Mouse (Mus musculus): ENCODE results near the gene Anln.

Gene Anln

DNA sequence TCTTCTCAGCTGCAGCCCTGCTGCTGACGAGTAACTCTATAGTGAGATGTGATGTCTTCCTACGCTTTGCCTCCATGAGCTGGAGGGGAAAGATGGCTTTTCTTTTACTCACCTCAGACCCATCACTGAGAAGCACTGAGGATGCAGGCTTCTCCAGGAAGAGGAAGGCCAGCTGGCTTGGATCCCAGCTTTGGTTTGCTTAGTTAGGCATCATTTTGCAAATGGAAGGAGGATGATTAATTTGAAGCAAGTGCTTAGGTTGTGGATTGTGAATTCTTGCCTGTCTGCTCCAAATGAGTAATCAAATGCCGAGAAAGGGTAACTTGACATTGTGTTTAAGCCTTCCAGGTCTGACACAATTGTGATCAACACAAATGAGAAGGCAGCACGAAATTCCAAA, 10.0 kb upstream of the Anln start:
- DNase-seq: no peak

GRCm38 (mm10) chr9:22394725-22395124, 5.7 kb upstream of the Anln start:
- no peak for DNase-seq

GRCm38 (mm10) chr9:22390390-22390789, 1.4 kb upstream of the Anln start:
- no peak for DNase-seq

DNA sequence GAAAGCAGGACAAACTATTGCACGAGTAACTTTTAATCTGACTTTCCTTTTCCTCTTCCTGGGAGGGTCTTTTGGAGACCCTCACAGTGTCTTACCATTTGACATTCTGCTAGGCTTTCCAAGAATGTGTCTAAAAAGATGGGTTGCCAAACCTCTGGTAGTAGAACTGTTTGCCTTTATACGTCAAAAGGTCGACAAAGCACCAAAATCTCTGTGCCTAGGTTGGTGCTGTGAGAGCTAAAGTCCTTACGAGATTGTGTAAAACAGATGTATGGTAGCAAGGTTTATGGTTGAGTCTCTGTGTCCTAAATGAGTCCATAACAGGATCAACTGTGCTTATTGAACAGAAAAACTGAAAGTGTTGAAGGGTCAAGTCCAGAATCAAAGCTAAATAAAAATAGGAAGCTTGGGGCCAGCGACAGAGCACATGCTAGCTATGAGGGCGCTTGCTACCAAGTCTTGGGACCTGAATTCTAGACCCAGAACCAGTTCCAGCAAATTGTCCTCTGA, 803 bp upstream of the Anln start:
- DNase-seq: no peak

GRCm38 (mm10) chr9:22388401-22388980, 497 bp downstream of the Anln start:
- peak; percentile 90 for DNase-seq

- no peak for DNase-seq
Observed at GRCm38 (mm10) chr9:22387901-22388300, 1.1 kb downstream of the Anln start.

GRCm38 (mm10) chr9:22385890-22386289, 3.1 kb downstream of the Anln start:
- no peak for DNase-seq

DNA sequence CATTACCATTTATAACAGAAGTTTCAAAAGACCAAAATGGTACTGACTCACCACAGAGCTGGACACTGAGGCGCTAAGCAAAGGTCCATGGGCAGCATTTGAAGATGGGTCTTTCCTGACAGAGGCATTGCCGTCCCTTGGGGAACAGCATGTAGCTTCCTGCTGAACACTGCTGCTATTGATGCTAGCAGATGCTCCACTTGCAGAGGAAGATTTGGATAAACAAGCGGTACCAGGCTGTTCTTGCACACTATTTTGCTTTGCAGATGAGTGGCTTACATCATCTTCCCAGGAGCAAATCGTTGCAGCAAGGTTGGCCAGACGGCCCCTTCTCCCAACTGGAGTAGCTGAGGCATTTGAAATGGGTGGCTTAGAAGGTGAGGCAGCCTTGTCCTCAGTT, 12.9 kb downstream of the Anln start:
- no peak for DNase-seq

DNA sequence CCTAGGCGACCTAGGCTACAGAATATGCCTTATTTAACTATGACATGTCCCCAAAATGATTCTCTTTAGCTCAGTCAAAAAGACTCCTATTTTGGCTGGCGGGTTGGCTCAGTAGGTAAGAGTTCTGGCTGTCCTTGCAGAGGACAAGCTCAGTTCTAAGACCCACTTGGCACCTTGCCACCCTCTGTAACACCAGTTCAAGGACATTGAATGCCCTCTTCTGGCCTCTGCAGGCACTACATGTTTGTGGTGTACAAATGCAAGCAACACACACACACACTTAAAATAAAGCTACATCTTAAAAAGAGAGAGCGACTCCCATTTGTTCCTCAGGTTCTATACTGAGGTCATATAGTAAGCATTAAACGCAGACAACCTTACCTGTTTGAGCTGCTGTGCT, 16.2 kb downstream of the Anln start:
- DNase-seq: no peak

GRCm38 (mm10) chr9:22368030-22368429, 21.0 kb downstream of the Anln start:
- no peak for DNase-seq

- DNase-seq: no peak
Observed at GRCm38 (mm10) chr9:22366621-22367020, 22.4 kb downstream of the Anln start.

DNA sequence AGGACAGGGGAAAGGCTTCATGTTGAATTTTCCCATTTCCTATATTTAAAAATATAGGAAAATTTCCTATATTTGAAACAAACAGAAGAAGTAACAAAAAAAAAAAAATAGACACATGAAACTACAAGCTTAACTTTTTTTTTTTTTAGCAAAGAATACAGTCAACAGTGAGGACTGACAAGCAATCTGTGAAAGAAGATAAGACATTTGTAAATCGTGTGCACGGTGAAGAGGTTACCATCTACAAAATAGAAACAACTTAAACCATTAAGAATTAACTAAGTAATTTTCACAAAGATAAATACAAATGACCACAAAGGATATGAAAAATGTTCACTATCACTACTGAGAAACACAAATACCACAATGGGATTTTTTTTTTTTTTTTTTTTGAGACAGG, 22.8 kb downstream of the Anln start:
- no peak for DNase-seq

GRCm38 (mm10) chr9:22360916-22361315, 28.1 kb downstream of the Anln start:
- no peak for DNase-seq

DNA sequence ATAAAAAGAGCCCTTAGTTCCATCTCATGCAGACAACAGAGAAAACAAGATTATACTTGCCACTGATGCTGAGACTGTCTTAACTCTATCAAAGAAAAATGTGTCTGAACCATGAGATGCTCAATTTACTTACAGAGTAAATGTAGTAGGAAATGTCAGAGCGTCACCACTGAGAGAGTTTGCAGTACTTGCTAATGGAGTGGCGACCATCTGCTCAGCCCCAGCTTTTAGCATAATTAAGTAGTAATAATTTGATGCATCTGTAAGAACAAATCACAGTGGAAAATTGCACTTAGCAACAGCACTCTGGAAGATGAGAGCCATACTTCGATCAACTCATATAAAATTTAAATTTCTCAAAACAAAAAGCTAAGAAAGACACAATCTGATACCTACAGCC, 33.1 kb downstream of the Anln start:
- DNase-seq: no peak

- no peak for DNase-seq
Observed at GRCm38 (mm10) chr9:22353901-22354300, 35.1 kb downstream of the Anln start.

GRCm38 (mm10) chr9:22353465-22353864, 35.5 kb downstream of the Anln start:
- no peak for DNase-seq

DNA sequence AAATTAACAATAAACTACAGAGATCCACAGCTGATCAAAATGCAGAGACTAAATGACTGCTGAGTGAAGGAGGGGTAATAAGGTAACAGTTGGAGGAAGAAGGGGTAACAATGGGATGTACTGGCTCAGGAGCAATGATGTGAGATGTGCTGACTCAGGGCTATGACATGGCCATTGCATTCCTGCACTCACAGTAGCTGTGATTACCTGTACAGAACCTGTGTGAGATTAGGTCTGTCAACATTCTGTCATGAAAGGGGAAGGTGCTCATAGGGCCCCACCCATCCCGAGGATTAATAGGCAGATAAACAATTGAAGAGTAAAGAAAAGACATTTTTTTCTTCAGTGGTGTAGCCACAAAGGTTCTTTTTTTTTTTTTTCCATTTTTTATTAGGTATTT, 48.7 kb downstream of the Anln start:
- no peak for DNase-seq

DNA sequence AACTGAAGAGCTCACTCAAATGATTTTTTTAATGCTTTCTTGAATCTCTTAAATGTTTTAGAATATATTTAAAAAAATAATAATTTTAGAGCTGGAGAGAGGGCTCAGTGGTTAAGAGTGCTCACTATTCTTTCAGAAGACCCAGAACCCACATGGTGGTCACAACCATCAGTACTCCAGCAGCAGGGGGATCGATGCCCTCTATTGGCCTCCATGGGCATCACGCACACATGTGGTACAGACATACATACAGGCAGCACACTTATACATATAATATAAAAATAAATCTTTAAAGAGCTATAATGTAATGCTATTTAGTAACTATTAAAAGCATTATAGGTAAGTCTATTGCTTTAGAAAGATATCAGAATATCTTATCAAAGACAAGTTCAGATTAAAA, 51.8 kb downstream of the Anln start:
- no peak for DNase-seq

- DNase-seq: peak; percentile 91
Observed at GRCm38 (mm10) chr9:22327475-22328387, 61.3 kb downstream of the Anln start.

GRCm38 (mm10) chr9:22327099-22327474, 61.9 kb downstream of the Anln start:
- DNase-seq: peak; percentile 5

- DNase-seq: no peak
Observed at GRCm38 (mm10) chr9:22324579-22324978, 64.4 kb downstream of the Anln start.

- DNase-seq: no peak
Observed at GRCm38 (mm10) chr9:22322381-22323211, 66.4 kb downstream of the Anln start.

DNA sequence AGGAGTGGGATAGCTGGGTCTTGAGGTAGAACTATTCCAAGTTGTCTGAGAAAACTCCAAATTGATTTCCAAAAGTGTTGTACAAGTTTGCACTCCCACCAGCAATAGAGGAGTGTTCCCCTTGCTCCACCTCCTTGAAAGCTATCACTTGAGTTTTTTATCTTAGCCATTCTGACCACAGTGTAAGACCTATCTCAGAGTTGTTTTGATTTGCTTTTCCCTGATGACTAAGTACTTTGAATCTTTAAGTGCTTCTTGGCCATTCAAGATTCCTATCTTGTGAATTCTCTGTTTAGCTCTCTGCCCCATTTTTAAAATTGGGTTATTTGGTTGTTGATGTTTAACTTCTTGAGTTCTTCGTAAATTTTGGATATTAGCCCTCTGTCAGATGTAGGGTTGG, 69.9 kb downstream of the Anln start:
- DNase-seq: no peak
